Mouse (Mus musculus) MEL (cell line): ENCODE results near the gene Lrpprc. TPM values are rescaled to one million over a fixed set of nuclear protein-coding genes. Genes with fewer than 3 reads are reported as not detected.

Source experiments
- DNase-seq: peaks from one replicate; pipeline ENCODE4 v3.0.0; 2011; ENCODE audit warnings: low read depth, low spot score
- H3K27ac ChIP-seq: 2 replicates; pipeline ENCODE4 v1.5.1; 2012; ENCODE audit warnings: low read depth, mild to moderate bottlenecking, control low read depth, low read length, moderate library complexity; ENCODE audit not compliant: control insufficient read depth
- H3K27me3 ChIP-seq, 2 experiments: fragments of 150-350 bp in 1 of 2; sonication (generic) in 1 of 2; 2 replicates each; pipeline ENCODE4 v1.6.1; 2012; ENCODE audit warnings: low read length in 2 of 2, mild to moderate bottlenecking in 2 of 2, improper control_type of control experiment in 1 of 2, moderate library complexity in 1 of 2; ENCODE audit not compliant: insufficient read depth in 2 of 2, control insufficient read depth in 1 of 2
- H3K36me3 ChIP-seq, 2 experiments: 2 replicates each; pipeline ENCODE4 v1.6.1; 2012 to 2014; ENCODE audit warnings: low read length in 2 of 2, improper control_type of control experiment in 1 of 2, inconsistent platforms in 1 of 2, mild to moderate bottlenecking in 1 of 2; ENCODE audit not compliant: insufficient read depth in 2 of 2, control insufficient read depth in 1 of 2
- H3K4me1 ChIP-seq, 2 experiments: fragments of 150-350 bp in 1 of 2; sonication (generic) in 1 of 2; 2 replicates each; pipeline ENCODE4 v1.6.1; 2012; ENCODE audit warnings: low read length in 2 of 2, improper control_type of control experiment in 1 of 2, mild to moderate bottlenecking in 1 of 2; ENCODE audit not compliant: insufficient read depth in 2 of 2, control insufficient read depth in 1 of 2
- H3K4me3 ChIP-seq, 2 experiments: fragments of 150-350 bp in 1 of 2; sonication (generic) in 1 of 2; 2 replicates each; pipeline ENCODE4 v1.5.1; 2012; ENCODE audit warnings: low read depth in 2 of 2, low read length in 2 of 2, mild to moderate bottlenecking in 2 of 2, moderate library complexity in 2 of 2, control low read depth in 1 of 2, improper control_type of control experiment in 1 of 2; ENCODE audit not compliant: control insufficient read depth in 1 of 2, insufficient read depth in 1 of 2
- H3K79me2 ChIP-seq: 2 replicates; pipeline ENCODE4 v1.6.1; 2012; ENCODE audit warnings: mild to moderate bottlenecking, low read length, moderate library complexity; ENCODE audit not compliant: control insufficient read depth, poor library complexity, insufficient read depth
- H3K9ac ChIP-seq: 2 replicates; pipeline ENCODE4 v1.6.1; 2012; ENCODE audit warnings: low read depth, mild to moderate bottlenecking, control low read depth, low read length, moderate library complexity; ENCODE audit not compliant: control insufficient read depth, poor library complexity, severe bottlenecking
- H3K9me3 ChIP-seq: fragments of 150-350 bp; sonication (generic); replicated peaks from 2 replicates; pipeline ENCODE4 v1.6.1; 2012; ENCODE audit warnings: mild to moderate bottlenecking, low read length, improper control_type of control experiment, moderate library complexity; ENCODE audit not compliant: insufficient read depth
- BHLHE40 ChIP-seq: IDR thresholded peaks from 2 replicates; pipeline ENCODE4 v1.6.1; 2012; ENCODE audit warnings: low read depth, mild to moderate bottlenecking, inconsistent platforms, low read length, improper control_type of control experiment, borderline replicate concordance
- CHD1 ChIP-seq: IDR thresholded peaks from 2 replicates; pipeline ENCODE4 v1.6.1; 2012; ENCODE audit warnings: low read depth, mild to moderate bottlenecking, inconsistent platforms, low read length, improper control_type of control experiment
- CHD2 ChIP-seq: IDR thresholded peaks from 2 replicates; pipeline ENCODE4 v1.6.1; 2011; ENCODE audit warnings: low read length, improper control_type of control experiment
- CTCF ChIP-seq, 3 experiments: IDR thresholded peaks in 2 of 3; conservative IDR thresholded peaks in 1 of 3; 2 replicates each; pipeline ENCODE4 v1.5.1; 2011 to 2012; ENCODE audit warnings: low read length in 3 of 3, low read depth in 2 of 3, mild to moderate bottlenecking in 2 of 3, improper control_type of control experiment in 1 of 3, inconsistent platforms in 1 of 3, mixed read lengths in 1 of 3, moderate library complexity in 1 of 3; ENCODE audit not compliant: control insufficient read depth in 1 of 3, insufficient read depth in 1 of 3, poor library complexity in 1 of 3, severe bottlenecking in 1 of 3
- E2F4 ChIP-seq: IDR thresholded peaks from 2 replicates; pipeline ENCODE4 v1.6.1; 2011; ENCODE audit warnings: low read depth, low read length, improper control_type of control experiment, borderline replicate concordance
- ELF1 ChIP-seq: IDR thresholded peaks from 2 replicates; pipeline ENCODE4 v1.6.1; 2014; ENCODE audit warnings: low read depth, mild to moderate bottlenecking, inconsistent platforms, low read length, improper control_type of control experiment, moderate library complexity
- ETS1 ChIP-seq: IDR thresholded peaks from 2 replicates; pipeline ENCODE4 v1.6.1; 2012; ENCODE audit warnings: low read depth, mild to moderate bottlenecking, inconsistent platforms, low read length, improper control_type of control experiment, moderate library complexity
- GABPA ChIP-seq: IDR thresholded peaks from 2 replicates; pipeline ENCODE4 v1.6.1; 2012; ENCODE audit warnings: low read depth, mild to moderate bottlenecking, inconsistent platforms, low read length, improper control_type of control experiment, moderate library complexity
- JUND ChIP-seq: IDR thresholded peaks from 2 replicates; pipeline ENCODE4 v1.6.1; 2011; ENCODE audit warnings: low read depth, mild to moderate bottlenecking, improper control_type of control experiment, low read length
- KAT2A ChIP-seq: conservative IDR thresholded peaks from 2 replicates; pipeline ENCODE4 v1.6.1; 2012; ENCODE audit warnings: low read depth, low read length, improper control_type of control experiment, inconsistent platforms
- MYB ChIP-seq: IDR thresholded peaks from 2 replicates; pipeline ENCODE4 v1.6.1; 2011; ENCODE audit warnings: mild to moderate bottlenecking, low read depth, low read length, improper control_type of control experiment
- POLR2A ChIP-seq, 2 experiments: IDR thresholded peaks; 2 replicates each; pipeline ENCODE4 v1.6.1; 2011 to 2012; ENCODE audit warnings: low read length in 2 of 2, mild to moderate bottlenecking in 2 of 2, control low read depth in 1 of 2, improper control_type of control experiment in 1 of 2, low read depth in 1 of 2, moderate library complexity in 1 of 2; ENCODE audit not compliant: control insufficient read depth in 1 of 2, insufficient read depth in 1 of 2, poor library complexity in 1 of 2
- POLR2AphosphoS2 ChIP-seq: IDR thresholded peaks from 2 replicates; pipeline ENCODE4 v1.6.1; 2011; ENCODE audit warnings: low read length, improper control_type of control experiment
- RCOR1 ChIP-seq: IDR thresholded peaks from 2 replicates; pipeline ENCODE4 v1.6.1; 2012; ENCODE audit warnings: low read depth, mild to moderate bottlenecking, inconsistent platforms, low read length, improper control_type of control experiment
- SIN3A ChIP-seq: IDR thresholded peaks from 2 replicates; pipeline ENCODE4 v1.6.1; 2012; ENCODE audit warnings: low read length, improper control_type of control experiment, inconsistent platforms
- TAL1 ChIP-seq: IDR thresholded peaks from 2 replicates; pipeline ENCODE4 v1.6.1; 2012; ENCODE audit warnings: mild to moderate bottlenecking, inconsistent platforms, low read length, moderate library complexity, mixed read lengths
- TBP ChIP-seq: IDR thresholded peaks from 2 replicates; pipeline ENCODE4 v1.8.0; 2011; ENCODE audit warnings: low read depth, low read length, improper control_type of control experiment
- TCF12 ChIP-seq: IDR thresholded peaks from 2 replicates; pipeline ENCODE4 v1.6.1; 2014; ENCODE audit warnings: low read depth, mild to moderate bottlenecking, inconsistent platforms, low read length, improper control_type of control experiment, moderate library complexity
- USF2 ChIP-seq, 2 experiments: IDR thresholded peaks; 2 replicates each; pipeline ENCODE4 v1.6.1; 2011 to 2012; ENCODE audit warnings: improper control_type of control experiment in 2 of 2, low read length in 2 of 2, borderline replicate concordance in 1 of 2, inconsistent platforms in 1 of 2, low read depth in 1 of 2, mild to moderate bottlenecking in 1 of 2; ENCODE audit not compliant: insufficient read depth in 1 of 2
- polyA plus RNA-seq, 2 experiments: library from polyadenylated mRNA; stranded (reverse) in 1 of 2; unstranded in 1 of 2; fragments of >175 nt in 1 of 2; fragments of >200 nt in 1 of 2; gene quantifications; 2 replicates each; pipeline versions ENCODE4 v1.2.1 to v1.2.4; 2012; ENCODE audit warnings: low replicate concordance in 2 of 2, low read depth in 1 of 2; ENCODE audit not compliant: insufficient read length in 2 of 2, insufficient read depth in 1 of 2, missing spikeins in 1 of 2
- total RNA-seq: library from RNA; depleted of rRNA; stranded (reverse); fragments of 300-350 nt; gene quantifications from 2 replicates; pipeline ENCODE4 v1.2.3, GENCODE M21; 2012

Gene Lrpprc
- total and polyA plus RNA-seq, 3 experiments: 82.6 to 204 (median 99.1) TPM

GRCm38 (mm10) chr17:84749297-84749696 lies 41.3 kb downstream of the Lrpprc start:
- H3K36me3 ChIP-seq: peaks cover 0 to 20% of the 10 kb centered on the region in 2 experiments; a peak in 2 of 4 replicates
- TF ChIP-seq USF2 (IDR thresholded peaks at IDR 0.05; ENCODE audit: borderline replicate concordance in 1 of 2, insufficient read depth in 1 of 2, low read depth in 1 of 2, low read length in 2 of 2): no peak
- TF ChIP-seq TCF12: no peak
- no peak for TF ChIP-seq CHD2
- TF ChIP-seq, all 39 proteins: peak for 0
- Histone ChIP-seq H3K27me3 (no peaks in the 10 kb centered on the region), H3K9ac (no peak overlapping the region), H3K4me3 (no peak overlapping the region), H3K27ac (no peak overlapping the region), H3K4me1 (no peaks in the 10 kb centered on the region), H3K9me3 (no peaks in the 10 kb centered on the region), H3K79me2 (no peaks in the 10 kb centered on the region)
- no peak for DNase-seq

GRCm38 (mm10) chr17:84748152-84748682 lies 42.4 kb downstream of the Lrpprc start:
- Histone ChIP-seq H3K4me1 (no peaks in the 10 kb centered on the region; a peak in 1 of 4 replicates), H3K4me3 (no peak overlapping the region), H3K27me3 (no peaks in the 10 kb centered on the region), H3K9ac (no peak overlapping the region), H3K36me3 (peaks cover 0 to 19% of the 10 kb centered on the region in 2 experiments; a peak in 3 of 4 replicates), H3K9me3 (no peaks in the 10 kb centered on the region), H3K27ac (no peak overlapping the region), H3K79me2 (no peaks in the 10 kb centered on the region)
- DNase-seq: no peak
- no peak for TF ChIP-seq POLR2A (IDR thresholded peaks at IDR 0.05; ENCODE audit: control insufficient read depth in 1 of 2, insufficient read depth in 1 of 2, low read depth in 1 of 2, low read length in 2 of 2, poor library complexity in 1 of 2)
- TF ChIP-seq POLR2AphosphoS2: no peak
- TF ChIP-seq E2F4: no peak
- TF ChIP-seq CHD1: no peak
- no peak for TF ChIP-seq TAL1
- no peak for TF ChIP-seq ELF1
- no peak for TF ChIP-seq TBP
- no peak for TF ChIP-seq RCOR1
- no peak for TF ChIP-seq USF2 (IDR thresholded peaks at IDR 0.05; ENCODE audit: borderline replicate concordance in 1 of 2, insufficient read depth in 1 of 2, low read depth in 1 of 2, low read length in 2 of 2)
- TF ChIP-seq SIN3A: no peak
- TF ChIP-seq KAT2A: no peak
- no peak for TF ChIP-seq JUND
- TF ChIP-seq MYB: no peak
- no peak for TF ChIP-seq CTCF (IDR thresholded peaks at IDR 0.05 in 2 of 3, conservative IDR thresholded peaks at IDR 0.05 in 1 of 3; ENCODE audit: control insufficient read depth in 1 of 3, insufficient read depth in 1 of 3, low read depth in 2 of 3, low read length in 3 of 3, poor library complexity in 1 of 3, severe bottlenecking in 1 of 3)
- TF ChIP-seq GABPA: no peak
- TF ChIP-seq BHLHE40: no peak
- no peak for TF ChIP-seq ETS1
